ENCODE assay signal across 16 mouse cellular contexts in genomic region chr14:101964381-101964780, GRCm38 (mm10).
DNase-seq lines count a peak whose midpoint lies in the region; ATAC-seq lines count a peak whose summit lies in the region.
"Had no signal": no experiment of that assay in that cellular context is flagged by ENCODE, and none has a peak within 500 bp of the region (broad histone marks: within the 10 kb centered on the region; RNA-seq: fewer than 3 reads in every experiment).

No protein-coding gene starts in this region.

- peak; percentile 22 to 76 for DNase-seq in adrenal gland, adult (ENCODE audit: inconsistent age in 2 of 2, low spot score in 1 of 2)
- DNase-seq in adrenal gland, postnatal 4 days (ENCODE audit: low spot score in 2 of 2): no peak
- DNase-seq in adrenal gland, postnatal 10 days: peak; percentile 16
- no peak for DNase-seq in adrenal gland, adult 8-10 months
- DNase-seq in adrenal gland, postnatal 14 days: peak; percentile 14
- DNase-seq: B cell, adult 2 months; cerebellum, adult 11 months; cerebellum, adult 18-20 months; cerebellum, adult 8-10 months; cerebellum, adult 9-11 months; cerebellum, postnatal 14 days; cerebellum, postnatal 36 days; embryo, embryonic 11 days had no signal

- ATAC-seq in CD4-positive, CD25-positive, alpha-beta regulatory T cell, adult 4 months: no peak
- ATAC-seq: forebrain, embryonic 14.5 days; forebrain, embryonic 16.5 days had no signal

Comparison
In these comparisons a context has a peak if more than half of its experiments do, and no peak if none do; other contexts are left out.
1. DNase-seq: peak in adrenal gland, adult (2 of 2), adrenal gland, postnatal 10 days (single experiment) and adrenal gland, postnatal 14 days (single experiment); none in adrenal gland, postnatal 4 days (0 of 2) and adrenal gland, adult 8-10 months (single experiment).